Mouse (Mus musculus): ENCODE measurements around the gene Catsper4. TPM values are rescaled to one million over a fixed set of nuclear protein-coding genes. Genes with fewer than 3 reads are reported as not detected.

The Catsper4 gene
- not detected for polyA plus RNA-seq (2017; shearing (Covaris generic))

DNA sequence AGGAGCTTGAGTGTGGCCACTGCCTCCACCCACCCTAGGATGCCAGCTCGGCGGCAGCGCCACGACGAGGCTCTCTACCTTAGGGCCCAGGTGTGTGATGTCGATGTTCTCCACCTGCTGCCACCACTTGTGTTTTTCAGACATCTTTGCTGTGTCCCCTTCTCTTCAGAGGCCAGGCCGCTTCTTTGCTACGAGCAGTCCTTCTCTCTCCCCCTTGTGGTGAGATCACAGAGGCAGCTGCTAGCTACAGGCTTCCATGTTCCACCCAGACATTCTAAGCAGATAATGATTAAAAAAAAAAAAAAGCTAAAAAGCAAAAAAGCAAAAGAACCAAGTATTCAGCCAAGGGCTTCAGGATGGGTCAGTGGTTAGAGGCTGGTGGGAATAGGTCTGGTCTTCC lies at the start of gene Catsper4:
Catsper4 (minus strand) TSS at position 190 of the 400 bp plus-strand sequence.

DNA sequence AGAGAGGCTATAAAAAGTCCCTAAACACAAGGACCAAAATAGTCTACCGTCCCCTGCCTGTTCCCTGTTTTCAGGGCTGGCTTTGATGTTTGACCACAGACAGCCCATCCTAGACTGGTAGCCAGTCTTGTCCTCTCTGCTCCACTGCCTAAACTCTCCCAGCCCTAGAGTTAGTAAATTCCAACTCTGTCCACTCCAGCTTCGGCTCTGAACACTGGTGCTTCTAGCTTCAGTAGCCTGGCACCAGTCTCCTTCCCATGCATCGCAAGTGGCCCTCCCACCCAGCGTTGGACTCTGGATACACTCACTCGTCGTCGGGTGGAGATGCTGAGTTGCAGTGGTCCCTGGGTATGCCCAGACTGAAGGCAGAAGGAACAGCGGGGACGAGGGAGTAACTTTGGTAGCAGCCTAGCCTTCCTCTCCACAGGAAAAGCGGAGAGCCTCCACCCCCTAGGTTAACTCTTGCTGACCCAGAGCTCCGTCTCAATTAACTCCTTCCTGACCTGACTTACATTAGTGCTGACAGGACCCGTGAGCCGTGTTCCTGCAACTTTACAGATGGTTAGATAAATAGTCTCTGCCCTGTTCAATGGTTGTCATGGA lies 26.6 kb upstream of the Catsper4 start, which contains the start of gene Grrp1:
Grrp1 (minus strand) TSS at position 385 of the 603 bp plus-strand sequence.

DNA sequence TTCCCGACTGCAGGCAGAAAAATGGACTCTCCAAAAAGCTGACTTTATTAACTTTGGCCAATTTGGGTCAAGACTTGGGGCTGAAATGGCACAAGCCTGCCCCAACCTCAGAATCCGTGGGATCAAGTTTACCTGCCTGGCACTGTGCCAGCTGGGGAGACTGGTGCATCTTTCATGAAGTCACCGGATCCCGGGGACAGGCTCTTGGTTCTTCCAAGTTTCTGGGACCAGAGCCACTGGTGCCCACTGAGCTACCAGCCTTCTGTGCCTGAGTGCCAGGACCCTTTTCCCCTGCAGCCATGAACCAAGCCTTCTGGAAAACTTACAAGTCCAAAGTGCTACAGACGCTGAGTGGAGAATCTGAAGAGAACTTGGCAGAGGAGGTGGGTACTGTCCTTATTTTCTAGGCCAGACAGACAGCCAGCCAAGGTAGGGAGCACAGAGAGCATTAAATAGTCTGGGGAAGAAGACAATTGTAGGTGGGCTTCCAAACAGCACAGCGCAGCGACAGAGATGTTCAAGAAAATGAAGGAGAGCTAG lies 19.6 kb upstream of the Catsper4 start, which contains the start of gene Gm30191:
Gm30191 (plus strand) TSS at position 217 of the 540 bp plus-strand sequence.

DNA sequence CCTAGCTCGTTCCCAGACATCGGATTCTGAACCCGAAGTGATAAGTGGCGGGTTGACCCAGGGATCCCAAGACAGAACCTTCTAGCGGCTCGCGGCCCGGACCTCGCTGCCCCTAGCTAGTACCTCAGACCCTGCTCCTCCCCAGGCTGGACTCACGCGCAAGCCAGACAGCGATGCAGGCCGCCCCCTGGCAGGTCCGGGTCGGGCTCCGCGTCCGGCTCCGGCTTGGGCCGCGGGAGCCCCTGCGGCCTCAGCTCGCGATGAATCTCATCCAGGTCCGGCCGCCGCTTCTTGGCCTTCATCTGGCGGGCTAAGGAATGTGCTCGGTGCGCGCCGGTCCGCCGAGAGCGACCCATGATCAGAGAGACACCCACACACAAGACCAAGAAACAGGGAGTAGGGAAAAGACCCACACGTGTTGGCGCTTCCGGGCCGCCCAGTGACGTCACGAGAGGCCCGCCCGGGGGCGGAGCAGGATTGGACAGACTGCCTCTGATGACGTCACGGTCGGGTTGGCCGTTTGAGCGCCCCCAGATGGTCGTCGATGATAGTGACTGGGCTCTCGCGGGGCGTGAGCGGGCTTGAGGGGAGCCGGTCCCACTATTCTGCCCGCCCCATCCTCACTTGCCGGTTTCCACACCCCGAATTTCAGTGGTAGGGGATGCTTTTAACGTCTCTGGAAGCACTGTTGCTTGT lies 18.1 kb upstream of the Catsper4 start, which contains the start of gene Zfp593:
Zfp593 (minus strand) TSS at position 445 of the 696 bp plus-strand sequence.

DNA sequence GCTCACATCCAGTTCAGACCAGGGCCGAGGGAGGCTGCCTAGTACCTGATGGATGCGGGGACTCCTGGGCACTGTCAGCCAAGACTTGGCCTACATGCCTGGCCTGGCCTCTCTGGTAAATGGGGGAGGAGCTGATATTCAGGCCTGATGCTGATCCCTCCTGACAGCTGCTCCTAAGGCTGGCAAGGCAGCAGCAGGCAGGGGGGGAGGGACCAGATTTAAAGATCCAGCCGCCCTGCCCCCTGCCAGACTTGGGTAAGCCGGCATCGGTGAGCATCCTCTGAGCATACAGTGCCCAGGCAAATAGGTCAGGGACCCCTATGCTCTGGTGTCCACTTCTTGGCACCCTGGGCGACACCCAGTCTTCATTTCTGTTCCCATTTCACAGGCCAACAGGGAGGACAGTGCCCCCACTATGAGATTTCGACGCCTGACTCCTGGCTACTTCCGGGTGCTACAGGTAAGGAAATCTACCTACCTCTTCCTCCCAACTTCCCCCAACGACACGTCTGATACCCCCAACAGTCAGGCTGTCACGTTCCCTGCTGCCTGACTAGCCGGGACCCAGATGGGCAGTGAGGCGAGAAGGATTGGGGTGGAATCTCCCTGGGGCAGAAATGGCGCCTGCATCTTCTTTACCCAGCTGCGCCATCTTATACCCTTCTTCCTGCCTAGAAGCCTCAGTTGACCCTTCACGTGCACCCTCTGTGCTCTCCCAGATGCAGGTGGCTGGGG lies 16.5 kb upstream of the Catsper4 start, which contains the start of gene E130218I03Rik:
E130218I03Rik (plus strand) TSS at position 147 of the 735 bp plus-strand sequence.

DNA sequence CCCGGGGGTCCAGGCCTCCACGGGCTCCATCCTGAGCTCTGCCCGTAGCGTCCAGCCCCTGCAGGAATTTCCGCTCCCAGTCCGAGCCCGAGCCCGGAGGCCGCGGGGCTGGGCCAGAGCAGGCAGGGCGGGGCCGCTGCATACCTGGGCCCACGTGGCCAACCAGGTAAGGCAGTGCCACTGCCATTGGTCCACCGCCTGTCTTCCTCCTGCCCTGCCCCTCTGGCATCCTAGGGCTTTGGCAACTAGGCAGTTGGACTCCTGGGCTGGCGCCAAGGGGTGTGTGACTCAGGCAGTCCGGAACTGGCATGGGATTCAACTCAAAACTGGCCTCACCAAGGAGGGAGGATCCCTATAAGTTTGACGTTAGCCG lies 11.1 kb upstream of the Catsper4 start, which contains the start of gene Cnksr1:
Cnksr1 (minus strand) TSS at position 121 of the 373 bp plus-strand sequence.

DNA sequence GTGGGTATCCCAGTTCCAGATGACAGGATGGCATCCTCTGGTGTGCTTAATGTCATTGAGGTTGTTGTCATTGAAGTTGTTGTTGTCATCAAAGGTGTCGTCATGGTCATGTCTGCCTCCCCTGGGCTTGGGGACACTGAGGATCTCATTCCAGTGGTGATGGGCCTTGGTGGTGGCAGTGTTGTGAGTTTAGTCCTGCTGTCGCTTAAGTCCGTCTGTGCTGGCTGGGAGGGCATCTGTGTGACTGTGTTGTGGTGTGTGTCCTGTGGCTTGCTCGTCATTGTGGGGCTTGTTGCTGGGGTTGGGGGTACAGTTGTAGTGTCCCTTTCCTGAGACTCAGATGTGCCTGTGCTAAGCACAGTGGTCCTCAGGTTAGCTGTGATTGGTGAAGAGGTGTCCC lies 24.3 kb downstream of the Catsper4 start, which contains the start of gene Gm7534:
Gm7534 (minus strand) TSS at position 101 of the 400 bp plus-strand sequence.

Other genes starting within 250 kb of the Catsper4 start
- gene Dhdds, start 226.5 kb downstream of the Catsper4 start, polyA plus RNA-seq (2017; shearing (Covaris generic)) = 21.5 TPM
- not detected for gene Lin28a, start 208.5 kb downstream of the Catsper4 start, polyA plus RNA-seq (2017; shearing (Covaris generic))
- 3.8 TPM for gene Zfp683, start 173.5 kb downstream of the Catsper4 start, polyA plus RNA-seq (2017; shearing (Covaris generic))
- 15.6 TPM for gene Crybg2, start 166.6 kb downstream of the Catsper4 start, polyA plus RNA-seq (2017; shearing (Covaris generic))
- 1,965 TPM for gene Cd52, start 132.3 kb downstream of the Catsper4 start, polyA plus RNA-seq (2017; shearing (Covaris generic))
- gene Ubxn11, start 124.8 kb downstream of the Catsper4 start, polyA plus RNA-seq (2017; shearing (Covaris generic)) = 34.5 TPM
- 934 TPM for gene Sh3bgrl3, start 98.6 kb downstream of the Catsper4 start, polyA plus RNA-seq (2017; shearing (Covaris generic))
- 45.7 TPM for gene Cep85, start 40.3 kb downstream of the Catsper4 start, polyA plus RNA-seq (2017; shearing (Covaris generic))
- not detected for gene Gm7534, start 24.4 kb downstream of the Catsper4 start, polyA plus RNA-seq (2017; shearing (Covaris generic))
- gene Cnksr1, start 11.0 kb upstream of the Catsper4 start, polyA plus RNA-seq (2017; shearing (Covaris generic)) = not detected
- gene E130218I03Rik, start 16.3 kb upstream of the Catsper4 start, polyA plus RNA-seq (2017; shearing (Covaris generic)) = 5.9 TPM
- gene Zfp593, start 18.2 kb upstream of the Catsper4 start, polyA plus RNA-seq (2017; shearing (Covaris generic)) = 25.7 TPM
- gene Gm30191, start 19.6 kb upstream of the Catsper4 start, polyA plus RNA-seq (2017; shearing (Covaris generic)) = not detected
- gene Grrp1, start 26.7 kb upstream of the Catsper4 start, polyA plus RNA-seq (2017; shearing (Covaris generic)) = not detected
- 7.7 TPM for gene Pdik1l, start 60.5 kb upstream of the Catsper4 start, polyA plus RNA-seq (2017; shearing (Covaris generic))
- not detected for gene Trim63, start 87.7 kb upstream of the Catsper4 start, polyA plus RNA-seq (2017; shearing (Covaris generic))
- not detected for gene Slc30a2, start 115.8 kb upstream of the Catsper4 start, polyA plus RNA-seq (2017; shearing (Covaris generic))
- 0.21 TPM for gene Extl1, start 156.5 kb upstream of the Catsper4 start, polyA plus RNA-seq (2017; shearing (Covaris generic))
- 1.6 TPM for gene Pafah2, start 168.9 kb upstream of the Catsper4 start, polyA plus RNA-seq (2017; shearing (Covaris generic))
- gene Stmn1, start 240.9 kb upstream of the Catsper4 start, polyA plus RNA-seq (2017; shearing (Covaris generic)) = 25.5 TPM

All from effector memory CD4-positive, alpha-beta T cell, adult 5 months (primary cell).